Mouse (Mus musculus): ENCODE results near the gene Spi1. TPM values are rescaled to one million over a fixed set of nuclear protein-coding genes. Genes with fewer than 3 reads are reported as not detected.
"Not testable (repeated sequence)": the region's sequence is repeated elsewhere in the genome, so short reads cannot be mapped to it uniquely, and the experiment has no call there.

Gene Spi1
- polyA plus RNA-seq, 1 experiment from 2014 or later: 12.3 TPM

- ATAC-seq (ENCODE audit: insufficient number of reproducible peaks, low FRiP score, low TSS enrichment, low read depth): peak; percentile 81; the same call in 1 of the 2 replicates
- H3K27me3 ChIP-seq: no peaks in the 10 kb centered on the region
- H3K4me2 ChIP-seq (replicated peaks): no peak overlapping the region
- 10% methylated on average over 7 of the region's 7 CpGs for WGBS
- no peak overlapping the region for H3K9ac ChIP-seq
- no peak overlapping the region for H3K27ac ChIP-seq (replicated peaks)
- H3K36me3 ChIP-seq: no peaks in the 10 kb centered on the region
- H3K9me3 ChIP-seq (replicated peaks): no peaks in the 10 kb centered on the region
- no peak overlapping the region for H3K4me3 ChIP-seq (replicated peaks)
- no peaks in the 10 kb centered on the region for H3K4me1 ChIP-seq
Measured at GRCm38 (mm10) chr2:91101124-91101740, 19.0 kb downstream of the Spi1 start.

GRCm38 (mm10) chr2:91108156-91108555 is 26.0 kb downstream of the Spi1 start:
- 84% methylated on average over 3 of the region's 3 CpGs for WGBS
- H3K4me3 ChIP-seq (replicated peaks): no peak overlapping the region
- ATAC-seq (ENCODE audit: insufficient number of reproducible peaks, low FRiP score, low TSS enrichment, low read depth): no peak

GRCm38 (mm10) chr2:91109241-91109640 is 27.1 kb downstream of the Spi1 start:
- WGBS: 79% methylated on average over 5 of the region's 5 CpGs
- Histone ChIP-seq H3K4me3 (replicated peaks) (no peak overlapping the region), H3K27ac (replicated peaks) (no peak overlapping the region), H3K27me3 (no peaks in the 10 kb centered on the region), H3K4me2 (replicated peaks) (no peak overlapping the region), H3K4me1 (0 out of 2 replicates have a peak, but pooled peaks cover 3% of the 10 kb centered on the region), H3K36me3 (no peaks in the 10 kb centered on the region), H3K9ac (no peak overlapping the region), H3K9me3 (replicated peaks) (no peaks in the 10 kb centered on the region)
- no peak for ATAC-seq (ENCODE audit: insufficient number of reproducible peaks, low FRiP score, low TSS enrichment, low read depth)

More at GRCm38 (mm10) chr2:91108156-91108555, 26.0 kb downstream of the Spi1 start:
- no peaks in the 10 kb centered on the region for H3K9me3 ChIP-seq (replicated peaks)
- no peak overlapping the region for H3K9ac ChIP-seq
- no peak overlapping the region for H3K4me2 ChIP-seq (replicated peaks)
- no peaks in the 10 kb centered on the region for H3K27me3 ChIP-seq
- H3K27ac ChIP-seq (replicated peaks): no peak overlapping the region
- 0 out of 2 replicates have a peak, but pooled peaks cover 3% of the 10 kb centered on the region for H3K4me1 ChIP-seq
- H3K36me3 ChIP-seq: no peaks in the 10 kb centered on the region

GRCm38 (mm10) chr2:91109807-91110385 is 27.7 kb downstream of the Spi1 start:
- ATAC-seq (ENCODE audit: insufficient number of reproducible peaks, low FRiP score, low TSS enrichment, low read depth): no peak
- H3K9ac ChIP-seq: no peak overlapping the region

GRCm38 (mm10) chr2:91110429-91110828 is 28.2 kb downstream of the Spi1 start:
- no peak overlapping the region for H3K4me2 ChIP-seq (replicated peaks)
- no peak overlapping the region for H3K27ac ChIP-seq (replicated peaks)
- H3K4me3 ChIP-seq (replicated peaks): no peak overlapping the region
- no peaks in the 10 kb centered on the region for H3K9me3 ChIP-seq (replicated peaks)
- ATAC-seq (ENCODE audit: insufficient number of reproducible peaks, low FRiP score, low TSS enrichment, low read depth): no peak
- no peak overlapping the region for H3K9ac ChIP-seq
- 73% methylated on average over 6 of the region's 6 CpGs for WGBS
- no peaks in the 10 kb centered on the region for H3K36me3 ChIP-seq
- H3K27me3 ChIP-seq: no peaks in the 10 kb centered on the region
- H3K4me1 ChIP-seq: peaks cover 9% of the 10 kb centered on the region

More at GRCm38 (mm10) chr2:91109807-91110385, 27.7 kb downstream of the Spi1 start:
- H3K9me3 ChIP-seq (replicated peaks): no peaks in the 10 kb centered on the region
- peaks cover 4% of the 10 kb centered on the region; the same call in 1 of the 2 replicates for H3K4me1 ChIP-seq
- no peak overlapping the region for H3K4me2 ChIP-seq (replicated peaks)
- H3K36me3 ChIP-seq: no peaks in the 10 kb centered on the region
- no peak overlapping the region for H3K27ac ChIP-seq (replicated peaks)
- WGBS: 84% methylated on average over 5 of the region's 5 CpGs
- no peaks in the 10 kb centered on the region for H3K27me3 ChIP-seq
- no peak overlapping the region for H3K4me3 ChIP-seq (replicated peaks)

- H3K27ac ChIP-seq (replicated peaks); H3K4me2 ChIP-seq (replicated peaks); H3K36me3 ChIP-seq; ATAC-seq (ENCODE audit: insufficient number of reproducible peaks, low FRiP score, low TSS enrichment, low read depth); H3K27me3 ChIP-seq; H3K9ac ChIP-seq; H3K4me3 ChIP-seq (replicated peaks); H3K9me3 ChIP-seq (replicated peaks): not testable (repeated sequence)
- 74% methylated on average over 3 of the region's 3 CpGs for WGBS
- peaks cover 15% of the 10 kb centered on the region for H3K4me1 ChIP-seq
Measured at GRCm38 (mm10) chr2:91111832-91112231, 29.6 kb downstream of the Spi1 start.

GRCm38 (mm10) chr2:91112491-91112890 is 30.3 kb downstream of the Spi1 start:
- ATAC-seq (ENCODE audit: insufficient number of reproducible peaks, low FRiP score, low TSS enrichment, low read depth): no peak
- Histone ChIP-seq H3K4me1 (peaks cover 15% of the 10 kb centered on the region), H3K27me3 (no peaks in the 10 kb centered on the region), H3K9ac (no peak overlapping the region), H3K9me3 (replicated peaks) (no peaks in the 10 kb centered on the region), H3K36me3 (no peaks in the 10 kb centered on the region), H3K4me3 (replicated peaks) (no peak overlapping the region), H3K27ac (replicated peaks) (no peak overlapping the region), H3K4me2 (replicated peaks) (no peak overlapping the region)
- 39% methylated on average over 4 of the region's 4 CpGs for WGBS

- H3K4me3 ChIP-seq (replicated peaks): no peak overlapping the region
- no peak overlapping the region for H3K27ac ChIP-seq (replicated peaks)
- no peaks in the 10 kb centered on the region for H3K9me3 ChIP-seq (replicated peaks)
- ATAC-seq (ENCODE audit: insufficient number of reproducible peaks, low FRiP score, low TSS enrichment, low read depth): no peak
- H3K36me3 ChIP-seq: no peaks in the 10 kb centered on the region
- 69% methylated on average over 10 of the region's 10 CpGs for WGBS
- no peak overlapping the region for H3K9ac ChIP-seq
- peaks cover 15% of the 10 kb centered on the region for H3K4me1 ChIP-seq
- no peak overlapping the region for H3K4me2 ChIP-seq (replicated peaks)
- H3K27me3 ChIP-seq: no peaks in the 10 kb centered on the region
Measured at GRCm38 (mm10) chr2:91113334-91113733, 31.1 kb downstream of the Spi1 start.

GRCm38 (mm10) chr2:91113852-91114251 is 31.7 kb downstream of the Spi1 start:
- Histone ChIP-seq H3K27me3 (no peaks in the 10 kb centered on the region), H3K4me3 (replicated peaks) (no peak overlapping the region), H3K9me3 (replicated peaks) (no peaks in the 10 kb centered on the region), H3K4me1 (peaks cover 15% of the 10 kb centered on the region), H3K4me2 (replicated peaks) (no peak overlapping the region), H3K9ac (no peak overlapping the region), H3K36me3 (no peaks in the 10 kb centered on the region), H3K27ac (replicated peaks) (no peak overlapping the region)
- 66% methylated on average over 6 of the region's 6 CpGs for WGBS
- no peak for ATAC-seq (ENCODE audit: insufficient number of reproducible peaks, low FRiP score, low TSS enrichment, low read depth)

GRCm38 (mm10) chr2:91114781-91115577 is 32.8 kb downstream of the Spi1 start:
- H3K27me3 ChIP-seq: no peaks in the 10 kb centered on the region
- peaks cover 15% of the 10 kb centered on the region for H3K4me1 ChIP-seq
- peak overlapping the region; percentile 52 for H3K4me3 ChIP-seq (replicated peaks)
- peak overlapping the region; percentile 95 for H3K4me2 ChIP-seq (replicated peaks)
- WGBS: 8% methylated on average over 34 of the region's 42 CpGs
- peak overlapping the region; percentile 49 for H3K9ac ChIP-seq
- H3K9me3 ChIP-seq (replicated peaks): no peaks in the 10 kb centered on the region
- H3K36me3 ChIP-seq: no peaks in the 10 kb centered on the region
- peak; percentile 45 for ATAC-seq (ENCODE audit: insufficient number of reproducible peaks, low FRiP score, low TSS enrichment, low read depth)
- no peak overlapping the region for H3K27ac ChIP-seq (replicated peaks)

- Histone ChIP-seq H3K4me1 (peaks cover 15% of the 10 kb centered on the region), H3K4me2 (replicated peaks) (peak overlapping the region; percentile 95), H3K9me3 (replicated peaks) (no peaks in the 10 kb centered on the region), H3K4me3 (replicated peaks) (peak overlapping the region; percentile 52), H3K27me3 (no peaks in the 10 kb centered on the region), H3K36me3 (no peaks in the 10 kb centered on the region), H3K9ac (peak overlapping the region; percentile 49), H3K27ac (replicated peaks) (no peak overlapping the region)
- WGBS: 30% methylated on average over 12 of the region's 12 CpGs
- no peak for ATAC-seq (ENCODE audit: insufficient number of reproducible peaks, low FRiP score, low TSS enrichment, low read depth)
Measured at GRCm38 (mm10) chr2:91115578-91115970, 33.4 kb downstream of the Spi1 start.

Data from embryonic facial prominence, embryonic 15.5 days (tissue).